In genomic region chr10:83117851-83118250, GRCm38 (mm10) we compare ENCODE assay signal across 7 mouse cellular contexts.
"Had no signal": no experiment of that assay in that cellular context is flagged by ENCODE, and none has a peak within 500 bp of the region (broad histone marks: within the 10 kb centered on the region; RNA-seq: fewer than 3 reads in every experiment).

No protein-coding gene starts in this region.

- DNase-seq: kidney, adult 18-20 months; kidney, adult 9 months; kidney, postnatal 14 days; layer of hippocampus, adult 9-11 months; liver, postnatal 0 days; lung, embryonic 14.5 days; right cerebral cortex, postnatal 4 days had no signal
